Mouse (Mus musculus) adrenal gland, postnatal 10 days (tissue): ENCODE measurements at regions not wholly inside any gene's neighbourhood (a gene's known extent, or its start where the extent isn't known, plus 50 kb on each side); places are given as distances from the start of the nearest gene placed in this dataset.

Experiments
- DNase-seq: peaks from one replicate; pipeline ENCODE4 v3.0.0; 2021; ENCODE audit warnings: mixed read lengths

DNA sequence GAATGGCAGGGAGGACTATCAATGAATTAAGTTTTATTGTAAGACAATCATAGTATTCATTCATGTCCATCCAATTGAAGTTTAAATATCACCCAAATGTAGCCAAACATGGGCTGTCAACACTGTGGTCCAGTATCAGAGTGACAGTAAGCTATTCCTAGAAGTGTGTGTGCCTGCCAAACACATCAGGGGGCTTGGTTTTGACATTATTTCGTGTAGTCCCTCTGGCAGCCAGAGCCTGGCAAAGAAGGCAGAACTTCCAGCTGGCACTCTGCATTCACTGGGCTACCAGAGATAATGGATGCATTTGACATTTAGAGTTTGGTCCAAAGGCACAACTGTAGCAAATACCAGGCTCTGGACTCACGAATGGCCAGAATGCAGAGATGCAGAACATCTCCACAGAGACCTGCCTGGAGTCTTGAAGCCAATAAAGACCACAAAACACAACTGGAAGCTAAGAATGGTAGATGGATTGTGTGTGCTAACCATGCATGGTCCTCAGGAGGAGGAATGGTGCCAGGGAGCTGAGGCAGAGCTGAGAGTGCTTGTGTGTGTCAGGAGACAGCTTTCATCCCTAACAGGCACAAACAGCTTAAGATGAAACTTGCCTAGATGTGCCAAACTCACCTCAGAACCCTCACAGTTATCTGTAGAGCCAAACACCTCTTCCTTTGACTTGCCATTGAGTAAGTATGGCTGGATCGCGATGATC, 210.9 kb downstream of the Lrig3 start:
- DNase-seq, result no peak

DNA sequence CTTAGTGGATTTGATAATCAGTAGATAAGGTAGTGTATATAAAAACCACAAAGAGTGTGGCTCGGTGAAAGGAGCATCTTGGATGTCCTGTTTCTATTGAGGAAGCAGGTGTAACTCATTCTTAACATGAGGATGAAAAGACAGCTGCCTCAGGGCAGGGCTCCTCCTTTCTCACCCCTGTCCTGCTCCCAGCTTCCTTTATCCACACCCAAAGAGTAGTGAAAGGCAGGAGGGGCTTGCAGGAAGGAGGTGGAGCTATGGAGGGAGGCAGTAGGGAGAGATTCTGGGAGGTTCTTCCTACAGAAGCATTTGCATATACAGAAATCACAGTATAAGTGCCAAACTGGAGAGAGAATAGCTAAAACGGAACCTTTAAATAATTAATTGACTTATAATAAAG, 216.4 kb downstream of the Lrig3 start:
- no peak for DNase-seq

GRCm38 (mm10) chr10:126183961-126184360, 218.0 kb downstream of the Lrig3 start:
- no peak for DNase-seq

GRCm38 (mm10) chr10:126185410-126185809, 219.4 kb downstream of the Lrig3 start:
- no peak for DNase-seq

GRCm38 (mm10) chr10:126186086-126186485, 220.1 kb downstream of the Lrig3 start:
- DNase-seq, result no peak

GRCm38 (mm10) chr10:126189001-126189400, 223.0 kb downstream of the Lrig3 start:
- DNase-seq, result no peak
